Comparison of ENCODE assay signal across 8 mouse cellular contexts in genomic region chr10:43527283-43528269, GRCm38 (mm10). TPM values are rescaled to one million over a fixed set of nuclear protein-coding genes. Genes with fewer than 3 reads are reported as not detected.
DNase-seq lines count a peak whose midpoint lies in the region; ATAC-seq and TF ChIP-seq lines count a peak whose summit lies in the region.

No protein-coding gene starts in this region.

- H3K9ac ChIP-seq in hindbrain, postnatal 0 days (replicated peaks; ENCODE audit: low read length) = no peak overlapping the region
- no peak overlapping the region for H3K9ac ChIP-seq in liver, postnatal 0 days (replicated peaks)
- no peak overlapping the region for H3K9ac ChIP-seq in lung, postnatal 0 days (replicated peaks; ENCODE audit: low read depth)

- no peaks in the 10 kb centered on the region for H3K9me3 ChIP-seq in hindbrain, postnatal 0 days (ENCODE audit: low read length)
- no peaks in the 10 kb centered on the region for H3K9me3 ChIP-seq in liver, postnatal 0 days (ENCODE audit: low read length)
- H3K9me3 ChIP-seq in lung, postnatal 0 days (ENCODE audit: low read length) = no peaks in the 10 kb centered on the region

- ATAC-seq in hindbrain, postnatal 0 days = peak; percentile 84
- ATAC-seq in liver, postnatal 0 days = peak; percentile 56; the same call in 1 of the 2 replicates
- no peak for ATAC-seq in CD4-positive, CD25-positive, alpha-beta regulatory T cell, adult 4 months
- ATAC-seq in erythroid progenitor cell, adult 5-6 weeks (replicated peaks; ENCODE audit: low FRiP score, poor library complexity, severe bottlenecking) = no peak
- no peak for ATAC-seq in lung, postnatal 0 days

- no peak overlapping the region for H3K4me3 ChIP-seq in hindbrain, postnatal 0 days (ENCODE audit: low read length)
- no peak overlapping the region for H3K4me3 ChIP-seq in liver, postnatal 0 days (ENCODE audit: low read depth, low read length)
- no peak overlapping the region for H3K4me3 ChIP-seq in lung, postnatal 0 days (ENCODE audit: low read depth, low read length)

- H3K4me2 ChIP-seq in hindbrain, postnatal 0 days (ENCODE audit: low read depth, low read length) = no peak overlapping the region
- no peak overlapping the region for H3K4me2 ChIP-seq in liver, postnatal 0 days (ENCODE audit: low read depth, low read length)
- H3K4me2 ChIP-seq in lung, postnatal 0 days (replicated peaks; ENCODE audit: low read depth, low read length) = no peak overlapping the region

- WGBS in hindbrain, postnatal 0 days = 24% methylated on average over 15 of the region's 15 CpGs
- 52% methylated on average over 15 of the region's 15 CpGs for WGBS in liver, postnatal 0 days (ENCODE audit: insufficient replicate concordance)
- WGBS in lung, postnatal 0 days = 41% methylated on average over 15 of the region's 15 CpGs

- H3K27ac ChIP-seq in hindbrain, postnatal 0 days = peak overlapping the region; percentile 33
- no peak overlapping the region for H3K27ac ChIP-seq in liver, postnatal 0 days (ENCODE audit: low read depth)
- H3K27ac ChIP-seq in lung, postnatal 0 days (ENCODE audit: low read length) = no peak overlapping the region

- TF ChIP-seq EP300 in liver, postnatal 0 days (IDR thresholded peaks at IDR 0.05; ENCODE audit: low read depth) = no peak
- no peak for TF ChIP-seq EP300 in lung, postnatal 0 days (IDR thresholded peaks at IDR 0.05)

- H3K36me3 ChIP-seq in hindbrain, postnatal 0 days (ENCODE audit: insufficient read depth, low read length) = peaks cover 22% of the 10 kb centered on the region; the same call in 1 of the 2 replicates
- peaks cover 22% of the 10 kb centered on the region for H3K36me3 ChIP-seq in liver, postnatal 0 days (replicated peaks; ENCODE audit: insufficient read depth, low read length)
- H3K36me3 ChIP-seq in lung, postnatal 0 days (ENCODE audit: insufficient read depth, low read length) = no peaks in the 10 kb centered on the region

- TF ChIP-seq CTCF in hindbrain, postnatal 0 days (IDR thresholded peaks at IDR 0.05; ENCODE audit: low read depth) = peak; percentile 53
- TF ChIP-seq CTCF in liver, postnatal 0 days (IDR thresholded peaks at IDR 0.05; ENCODE audit: low read depth) = no peak
- TF ChIP-seq CTCF in lung, postnatal 0 days (IDR thresholded peaks at IDR 0.05) = no peak

- H3K4me1 ChIP-seq in hindbrain, postnatal 0 days (ENCODE audit: insufficient read depth, low read length) = no peaks in the 10 kb centered on the region
- no peaks in the 10 kb centered on the region; the same call in 1 of the 2 replicates for H3K4me1 ChIP-seq in liver, postnatal 0 days (ENCODE audit: insufficient read depth)
- 0 out of 2 replicates have a peak, but pooled peaks cover 4% of the 10 kb centered on the region for H3K4me1 ChIP-seq in lung, postnatal 0 days (ENCODE audit: insufficient read depth, low read depth, low read length)

- DNase-seq in MN1 (ENCODE audit: low spot score) = peak; percentile 87
- DNase-seq in embryo, embryonic 10.5 days (ENCODE audit: low spot score) = peak; percentile 58
- peak; percentile 64 for DNase-seq in hindbrain, postnatal 0 days (ENCODE audit: low spot score)
- DNase-seq in liver, postnatal 0 days = no peak
- no peak for DNase-seq in spleen, postnatal 36 days (ENCODE audit: low spot score in 2 of 2)
- no peak for DNase-seq in lung, postnatal 0 days (ENCODE audit: low spot score)

- H3K27me3 ChIP-seq in hindbrain, postnatal 0 days (ENCODE audit: insufficient read depth, low read length) = no peaks in the 10 kb centered on the region
- H3K27me3 ChIP-seq in liver, postnatal 0 days (ENCODE audit: insufficient read depth, low read length) = no peaks in the 10 kb centered on the region
- no peaks in the 10 kb centered on the region for H3K27me3 ChIP-seq in lung, postnatal 0 days (replicated peaks; ENCODE audit: insufficient read depth, low read length)

RNA-seq across cellular contexts. Expression of gene Gm9803, which starts 3.7 kb away (rescaled TPM):
- total RNA-seq in hindbrain, postnatal 0 days (2014; rRNA removed) = 6.3 and 30.1 TPM in 2 replicates
- 18.1 and 18.9 TPM in 2 replicates for polyA plus RNA-seq in hindbrain, postnatal 0 days (2015; fragmentation: Nextera tagmentation; extraction: Ambion mirVana)
- polyA plus RNA-seq in liver, postnatal 0 days (2015; fragmentation: Nextera tagmentation; extraction: Ambion mirVana) = 7.8 and 8.7 TPM in 2 replicates
- 10 to 100 TPM; 28.0 to 34.3 TPM for polyA plus RNA-seq in CD4-positive, CD25-positive, alpha-beta regulatory T cell, adult 4 months (2017; shearing (Covaris generic))
- total RNA-seq in erythroid progenitor cell, adult 5-6 weeks (2015; ENCODE audit: low replicate concordance) = 41.8 TPM in 1 of 2 replicates, not detected in the other
- not detected in 2 replicates for total RNA-seq in erythroid progenitor cell, adult 5-6 weeks (2017; ENCODE audit: low replicate concordance)
- polyA plus RNA-seq in lung, postnatal 0 days (2015; fragmentation: Nextera tagmentation; extraction: Ambion mirVana) = 9.1 and 21.1 TPM in 2 replicates

RNA-seq across cellular contexts. Expression of gene 1700021F05Rik, which starts 13.2 kb away (rescaled TPM):
- 17.7 and 19.6 TPM in 2 replicates for total RNA-seq in hindbrain, postnatal 0 days (2014; rRNA removed)
- 77.1 and 80.3 TPM in 2 replicates for polyA plus RNA-seq in hindbrain, postnatal 0 days (2015; fragmentation: Nextera tagmentation; extraction: Ambion mirVana)
- polyA plus RNA-seq in liver, postnatal 0 days (2015; fragmentation: Nextera tagmentation; extraction: Ambion mirVana) = 31.2 and 32.5 TPM in 2 replicates
- 10 to 100 TPM; 31.3 to 35.7 TPM for polyA plus RNA-seq in CD4-positive, CD25-positive, alpha-beta regulatory T cell, adult 4 months (2017; shearing (Covaris generic))
- total RNA-seq in erythroid progenitor cell, adult 5-6 weeks (2015; ENCODE audit: low replicate concordance) = 7.6 and 19.3 TPM in 2 replicates
- total RNA-seq in erythroid progenitor cell, adult 5-6 weeks (2017; ENCODE audit: low replicate concordance) = 21.9 and 25.0 TPM in 2 replicates
- 34.2 and 36.8 TPM in 2 replicates for polyA plus RNA-seq in lung, postnatal 0 days (2015; fragmentation: Nextera tagmentation; extraction: Ambion mirVana)

RNA-seq across cellular contexts. Expression of gene Bend3, which starts 48.9 kb away (rescaled TPM):
- 10.7 and 11.9 TPM in 2 replicates for total RNA-seq in hindbrain, postnatal 0 days (2014; rRNA removed)
- polyA plus RNA-seq in hindbrain, postnatal 0 days (2015; fragmentation: Nextera tagmentation; extraction: Ambion mirVana) = 1.5 and 2.2 TPM in 2 replicates
- polyA plus RNA-seq in liver, postnatal 0 days (2015; fragmentation: Nextera tagmentation; extraction: Ambion mirVana) = 0.51 TPM in 2 replicates
- polyA plus RNA-seq in CD4-positive, CD25-positive, alpha-beta regulatory T cell, adult 4 months (2017; shearing (Covaris generic)) = under 1 TPM; 0.48 to 0.91 TPM
- total RNA-seq in erythroid progenitor cell, adult 5-6 weeks (2015; ENCODE audit: low replicate concordance) = 0.42 and 5.4 TPM in 2 replicates
- 0.13 and 2.6 TPM in 2 replicates for total RNA-seq in erythroid progenitor cell, adult 5-6 weeks (2017; ENCODE audit: low replicate concordance)
- polyA plus RNA-seq in lung, postnatal 0 days (2015; fragmentation: Nextera tagmentation; extraction: Ambion mirVana) = 0.81 and 0.89 TPM in 2 replicates

RNA-seq across cellular contexts. Expression of gene Cd24a, which starts 50.5 kb away (rescaled TPM):
- 322 and 324 TPM in 2 replicates for total RNA-seq in hindbrain, postnatal 0 days (2014; rRNA removed)
- polyA plus RNA-seq in hindbrain, postnatal 0 days (2015; fragmentation: Nextera tagmentation; extraction: Ambion mirVana) = 258 and 286 TPM in 2 replicates
- polyA plus RNA-seq in liver, postnatal 0 days (2015; fragmentation: Nextera tagmentation; extraction: Ambion mirVana) = 449 and 461 TPM in 2 replicates
- polyA plus RNA-seq in CD4-positive, CD25-positive, alpha-beta regulatory T cell, adult 4 months (2017; shearing (Covaris generic)) = 1 to 10 TPM in 1 of 2 experiments, under 1 TPM in 1; 0.58 to 2.8 TPM
- total RNA-seq in erythroid progenitor cell, adult 5-6 weeks (2015; ENCODE audit: low replicate concordance) = 6,032 and 6,430 TPM in 2 replicates
- 6,106 and 7,183 TPM in 2 replicates for total RNA-seq in erythroid progenitor cell, adult 5-6 weeks (2017; ENCODE audit: low replicate concordance)
- 137 and 146 TPM in 2 replicates for polyA plus RNA-seq in lung, postnatal 0 days (2015; fragmentation: Nextera tagmentation; extraction: Ambion mirVana)

Comparison
In these comparisons a context has a peak if more than half of its experiments do, and no peak if none do; other contexts are left out.
1. DNase-seq: peak in MN1 (single experiment), embryo, embryonic 10.5 days (single experiment) and hindbrain, postnatal 0 days (single experiment); none in liver, postnatal 0 days (single experiment), spleen, postnatal 36 days (0 of 2) and lung, postnatal 0 days (single experiment).
2. ATAC-seq: peak in hindbrain, postnatal 0 days (single experiment) and liver, postnatal 0 days (single experiment); none in CD4-positive, CD25-positive, alpha-beta regulatory T cell, adult 4 months (single experiment), erythroid progenitor cell, adult 5-6 weeks (single experiment) and lung, postnatal 0 days (single experiment).